Mouse (Mus musculus) MEL (cell line): ENCODE data around the gene Erc1. TPM values are rescaled to one million over a fixed set of nuclear protein-coding genes. Genes with fewer than 3 reads are reported as not detected.
A peak's percentile ranks its signal among the peaks of the same experiment; 100 is the strongest.
"Not testable (repeated sequence)": the region's sequence is repeated elsewhere in the genome, so short reads cannot be mapped to it uniquely, and the experiment has no call there.

ENCODE experiments used
- DNase-seq: peaks from one replicate; pipeline ENCODE4 v3.0.0; 2011; ENCODE audit warnings: low read depth, low spot score
- H3K27ac ChIP-seq: 2 replicates; pipeline ENCODE4 v1.5.1; 2012; ENCODE audit warnings: low read depth, mild to moderate bottlenecking, control low read depth, low read length, moderate library complexity; ENCODE audit not compliant: control insufficient read depth
- H3K27me3 ChIP-seq, 2 experiments: fragments of 150-350 bp in 1 of 2; sonication (generic) in 1 of 2; 2 replicates each; pipeline ENCODE4 v1.6.1; 2012; ENCODE audit warnings: low read length in 2 of 2, mild to moderate bottlenecking in 2 of 2, improper control_type of control experiment in 1 of 2, moderate library complexity in 1 of 2; ENCODE audit not compliant: insufficient read depth in 2 of 2, control insufficient read depth in 1 of 2
- H3K36me3 ChIP-seq, 2 experiments: 2 replicates each; pipeline ENCODE4 v1.6.1; 2012 to 2014; ENCODE audit warnings: low read length in 2 of 2, improper control_type of control experiment in 1 of 2, inconsistent platforms in 1 of 2, mild to moderate bottlenecking in 1 of 2; ENCODE audit not compliant: insufficient read depth in 2 of 2, control insufficient read depth in 1 of 2
- H3K4me1 ChIP-seq, 2 experiments: fragments of 150-350 bp in 1 of 2; sonication (generic) in 1 of 2; 2 replicates each; pipeline ENCODE4 v1.6.1; 2012; ENCODE audit warnings: low read length in 2 of 2, improper control_type of control experiment in 1 of 2, mild to moderate bottlenecking in 1 of 2; ENCODE audit not compliant: insufficient read depth in 2 of 2, control insufficient read depth in 1 of 2
- H3K4me3 ChIP-seq, 2 experiments: fragments of 150-350 bp in 1 of 2; sonication (generic) in 1 of 2; 2 replicates each; pipeline ENCODE4 v1.5.1; 2012; ENCODE audit warnings: low read depth in 2 of 2, low read length in 2 of 2, mild to moderate bottlenecking in 2 of 2, moderate library complexity in 2 of 2, control low read depth in 1 of 2, improper control_type of control experiment in 1 of 2; ENCODE audit not compliant: control insufficient read depth in 1 of 2, insufficient read depth in 1 of 2
- H3K79me2 ChIP-seq: 2 replicates; pipeline ENCODE4 v1.6.1; 2012; ENCODE audit warnings: mild to moderate bottlenecking, low read length, moderate library complexity; ENCODE audit not compliant: control insufficient read depth, poor library complexity, insufficient read depth
- H3K9ac ChIP-seq: 2 replicates; pipeline ENCODE4 v1.6.1; 2012; ENCODE audit warnings: low read depth, mild to moderate bottlenecking, control low read depth, low read length, moderate library complexity; ENCODE audit not compliant: control insufficient read depth, poor library complexity, severe bottlenecking
- H3K9me3 ChIP-seq: fragments of 150-350 bp; sonication (generic); replicated peaks from 2 replicates; pipeline ENCODE4 v1.6.1; 2012; ENCODE audit warnings: mild to moderate bottlenecking, low read length, improper control_type of control experiment, moderate library complexity; ENCODE audit not compliant: insufficient read depth
- BHLHE40 ChIP-seq: IDR thresholded peaks from 2 replicates; pipeline ENCODE4 v1.6.1; 2012; ENCODE audit warnings: low read depth, mild to moderate bottlenecking, inconsistent platforms, low read length, improper control_type of control experiment, borderline replicate concordance
- CHD1 ChIP-seq: IDR thresholded peaks from 2 replicates; pipeline ENCODE4 v1.6.1; 2012; ENCODE audit warnings: low read depth, mild to moderate bottlenecking, inconsistent platforms, low read length, improper control_type of control experiment
- CHD2 ChIP-seq: IDR thresholded peaks from 2 replicates; pipeline ENCODE4 v1.6.1; 2011; ENCODE audit warnings: low read length, improper control_type of control experiment
- ELF1 ChIP-seq: IDR thresholded peaks from 2 replicates; pipeline ENCODE4 v1.6.1; 2014; ENCODE audit warnings: low read depth, mild to moderate bottlenecking, inconsistent platforms, low read length, improper control_type of control experiment, moderate library complexity
- EP300 ChIP-seq, 2 experiments: IDR thresholded peaks; 2 replicates each; pipeline ENCODE4 v1.6.1; 2011; ENCODE audit warnings: improper control_type of control experiment in 2 of 2, low read length in 2 of 2, low read depth in 1 of 2, mild to moderate bottlenecking in 1 of 2
- ETS1 ChIP-seq: IDR thresholded peaks from 2 replicates; pipeline ENCODE4 v1.6.1; 2012; ENCODE audit warnings: low read depth, mild to moderate bottlenecking, inconsistent platforms, low read length, improper control_type of control experiment, moderate library complexity
- GABPA ChIP-seq: IDR thresholded peaks from 2 replicates; pipeline ENCODE4 v1.6.1; 2012; ENCODE audit warnings: low read depth, mild to moderate bottlenecking, inconsistent platforms, low read length, improper control_type of control experiment, moderate library complexity
- GATA1 ChIP-seq: IDR thresholded peaks from 2 replicates; pipeline ENCODE4 v1.6.1; 2011; ENCODE audit warnings: low read depth, low read length, improper control_type of control experiment
- JUND ChIP-seq: IDR thresholded peaks from 2 replicates; pipeline ENCODE4 v1.6.1; 2011; ENCODE audit warnings: low read depth, mild to moderate bottlenecking, improper control_type of control experiment, low read length
- KAT2A ChIP-seq: conservative IDR thresholded peaks from 2 replicates; pipeline ENCODE4 v1.6.1; 2012; ENCODE audit warnings: low read depth, low read length, improper control_type of control experiment, inconsistent platforms
- MAX ChIP-seq: IDR thresholded peaks from 2 replicates; pipeline ENCODE4 v1.6.1; 2011; ENCODE audit warnings: low read length, improper control_type of control experiment
- MAZ ChIP-seq: IDR thresholded peaks from 2 replicates; pipeline ENCODE4 v1.6.1; 2012; ENCODE audit warnings: low read depth, mild to moderate bottlenecking, inconsistent platforms, low read length, improper control_type of control experiment
- MYB ChIP-seq: IDR thresholded peaks from 2 replicates; pipeline ENCODE4 v1.6.1; 2011; ENCODE audit warnings: mild to moderate bottlenecking, low read depth, low read length, improper control_type of control experiment
- MYC ChIP-seq: IDR thresholded peaks from 2 replicates; pipeline ENCODE4 v1.6.1; 2011; ENCODE audit warnings: low read depth, mild to moderate bottlenecking, low read length, improper control_type of control experiment, moderate library complexity
- NELFE ChIP-seq: IDR thresholded peaks from 2 replicates; pipeline ENCODE4 v1.6.1; 2011; ENCODE audit warnings: low read depth, low read length, improper control_type of control experiment
- RAD21 ChIP-seq: IDR thresholded peaks from 2 replicates; pipeline ENCODE4 v1.6.1; 2011; ENCODE audit warnings: mild to moderate bottlenecking, low read depth, low read length, improper control_type of control experiment
- RCOR1 ChIP-seq: IDR thresholded peaks from 2 replicates; pipeline ENCODE4 v1.6.1; 2012; ENCODE audit warnings: low read depth, mild to moderate bottlenecking, inconsistent platforms, low read length, improper control_type of control experiment
- SIN3A ChIP-seq: IDR thresholded peaks from 2 replicates; pipeline ENCODE4 v1.6.1; 2012; ENCODE audit warnings: low read length, improper control_type of control experiment, inconsistent platforms
- USF2 ChIP-seq, 2 experiments: IDR thresholded peaks; 2 replicates each; pipeline ENCODE4 v1.6.1; 2011 to 2012; ENCODE audit warnings: improper control_type of control experiment in 2 of 2, low read length in 2 of 2, borderline replicate concordance in 1 of 2, inconsistent platforms in 1 of 2, low read depth in 1 of 2, mild to moderate bottlenecking in 1 of 2; ENCODE audit not compliant: insufficient read depth in 1 of 2
- ZKSCAN1 ChIP-seq: IDR thresholded peaks from 2 replicates; pipeline ENCODE4 v1.6.1; 2012; ENCODE audit warnings: low read depth, mild to moderate bottlenecking, inconsistent platforms, low read length, improper control_type of control experiment, moderate library complexity
- polyA plus RNA-seq, 2 experiments: library from polyadenylated mRNA; stranded (reverse) in 1 of 2; unstranded in 1 of 2; fragments of >175 nt in 1 of 2; fragments of >200 nt in 1 of 2; gene quantifications; 2 replicates each; pipeline versions ENCODE4 v1.2.1 to v1.2.4; 2012; ENCODE audit warnings: low replicate concordance in 2 of 2, low read depth in 1 of 2; ENCODE audit not compliant: insufficient read length in 2 of 2, insufficient read depth in 1 of 2, missing spikeins in 1 of 2
- total RNA-seq: library from RNA; depleted of rRNA; stranded (reverse); fragments of 300-350 nt; gene quantifications from 2 replicates; pipeline ENCODE4 v1.2.3, GENCODE M21; 2012

Erc1 gene
- total and polyA plus RNA-seq, 3 experiments: 3.8 to 79.9 (median 9.4) TPM

- Histone ChIP-seq H3K4me3 (no peak overlapping the region), H3K79me2 (no peaks in the 10 kb centered on the region), H3K36me3 (peaks cover 0 to 5% of the 10 kb centered on the region in 2 experiments; a peak in 2 of 4 replicates), H3K9me3 (no peaks in the 10 kb centered on the region), H3K4me1 (0 out of 4 replicates have a peak, but pooled peaks cover 0 to 2% of the 10 kb centered on the region in 2 experiments), H3K9ac (no peak overlapping the region), H3K27ac (no peak overlapping the region), H3K27me3 (no peaks in the 10 kb centered on the region)
- no peak for DNase-seq
- TF ChIP-seq MAX: no peak
- TF ChIP-seq NELFE: no peak
- TF ChIP-seq SIN3A: no peak
- TF ChIP-seq ELF1: no peak
- no peak for TF ChIP-seq JUND
- no peak for TF ChIP-seq USF2 (IDR thresholded peaks at IDR 0.05; ENCODE audit: borderline replicate concordance in 1 of 2, insufficient read depth in 1 of 2, low read depth in 1 of 2, low read length in 2 of 2)
- no peak for TF ChIP-seq GABPA
- TF ChIP-seq RAD21: no peak
- no peak for TF ChIP-seq MYC
- TF ChIP-seq BHLHE40: no peak
- no peak for TF ChIP-seq ETS1
- no peak for TF ChIP-seq EP300 (IDR thresholded peaks at IDR 0.05; ENCODE audit: low read depth in 1 of 2, low read length in 2 of 2)
- TF ChIP-seq CHD2: no peak
- TF ChIP-seq MYB: no peak
- no peak for TF ChIP-seq KAT2A
- TF ChIP-seq GATA1: no peak
- no peak for TF ChIP-seq ZKSCAN1
- TF ChIP-seq MAZ: no peak
Measured at GRCm38 (mm10) chr6:119818541-119818940, 29.4 kb downstream of the Erc1 start.

GRCm38 (mm10) chr6:119815426-119815825 is 32.5 kb downstream of the Erc1 start:
- no peak for DNase-seq
- no peaks in the 10 kb centered on the region for H3K9me3 ChIP-seq
- H3K4me3 ChIP-seq: no peak overlapping the region
- H3K27ac ChIP-seq: no peak overlapping the region
- H3K4me1 ChIP-seq: peaks cover 0 to 3% of the 10 kb centered on the region in 2 experiments; a peak in 1 of 4 replicates
- TF ChIP-seq MYC: no peak
- no peak for TF ChIP-seq RCOR1
- TF ChIP-seq GABPA: no peak
- no peak for TF ChIP-seq CHD1
- peaks cover 0 to 2% of the 10 kb centered on the region in 2 experiments; a peak in 1 of 4 replicates for H3K36me3 ChIP-seq
- no peaks in the 10 kb centered on the region for H3K79me2 ChIP-seq
- no peaks in the 10 kb centered on the region for H3K27me3 ChIP-seq
- no peak overlapping the region for H3K9ac ChIP-seq

- not testable (repeated sequence) for H3K9me3 ChIP-seq, H3K79me2 ChIP-seq, H3K27me3 ChIP-seq
Measured at GRCm38 (mm10) chr6:119813055-119813454, 34.9 kb downstream of the Erc1 start.

More at GRCm38 (mm10) chr6:119813055-119813454, 34.9 kb downstream of the Erc1 start:
- H3K9ac ChIP-seq, H3K36me3 ChIP-seq, H3K4me1 ChIP-seq, H3K27ac ChIP-seq, H3K4me3 ChIP-seq: not testable (repeated sequence)
- DNase-seq: peak; percentile 68
